Mouse (Mus musculus) G1E (cell line): ENCODE results near the gene Shisa7. TPM values are rescaled to one million over a fixed set of nuclear protein-coding genes. Genes with fewer than 3 reads are reported as not detected.
"Not testable (repeated sequence)": the region's sequence is repeated elsewhere in the genome, so short reads cannot be mapped to it uniquely, and the experiment has no call there.

ENCODE experiments used
- ATAC-seq: 2 replicates; pipeline ENCODE4 v1.8.0; 2016; ENCODE audit warnings: mild to moderate bottlenecking; ENCODE audit not compliant: insufficient number of reproducible peaks, poor library complexity, low FRiP score, severe bottlenecking; ENCODE audit errors: extremely low read depth
- DNase-seq: peaks from one replicate; pipeline ENCODE4 v3.0.0; 2012; ENCODE audit warnings: low spot score
- H3K27me3 ChIP-seq: 2 replicates; pipeline ENCODE4 v1.6.1; 2012; ENCODE audit warnings: mild to moderate bottlenecking, low read length, inconsistent platforms; ENCODE audit not compliant: insufficient read depth
- H3K36me3 ChIP-seq: replicated peaks from 2 replicates; pipeline ENCODE3; 2012; ENCODE audit warnings: mild to moderate bottlenecking, inconsistent platforms
- H3K4me1 ChIP-seq: 2 replicates; pipeline ENCODE4 v1.6.1; 2012; ENCODE audit warnings: low read depth, low read length, inconsistent platforms, mixed read lengths; ENCODE audit not compliant: insufficient read depth
- H3K4me3 ChIP-seq: 2 replicates; pipeline ENCODE4 v1.5.1; 2012; ENCODE audit warnings: low read depth, mild to moderate bottlenecking, inconsistent platforms, low read length, moderate library complexity, mixed read lengths
- H3K9me3 ChIP-seq: replicated peaks from 2 replicates; pipeline ENCODE4 v1.6.1; 2012; ENCODE audit warnings: inconsistent platforms
- CTCF ChIP-seq: IDR thresholded peaks from 2 replicates; pipeline ENCODE4 v1.5.1; 2012; ENCODE audit warnings: low read depth, low read length, inconsistent platforms, mixed read lengths
- GATA1 ChIP-seq: IDR thresholded peaks from 2 replicates; pipeline ENCODE4 v1.6.1; 2012; ENCODE audit warnings: borderline replicate concordance, low read length, inconsistent platforms, mixed read lengths
- GATA2 ChIP-seq: IDR thresholded peaks from 2 replicates; pipeline ENCODE4 v1.6.1; 2012; ENCODE audit warnings: low read depth, low read length, inconsistent platforms, borderline replicate concordance
- POLR2AphosphoS5 ChIP-seq: IDR thresholded peaks from 2 replicates; pipeline ENCODE4 v1.6.1; 2012; ENCODE audit warnings: low read depth, low read length, inconsistent platforms; ENCODE audit not compliant: insufficient replicate concordance
- TAL1 ChIP-seq: conservative IDR thresholded peaks from 2 replicates; pipeline ENCODE4 v1.6.1; 2012; ENCODE audit warnings: low read depth, low read length, inconsistent platforms, mixed read lengths
- polyA plus RNA-seq: library from polyadenylated mRNA; stranded (reverse); fragments of >175 nt; gene quantifications from 2 replicates; pipeline ENCODE4 v1.2.3, GENCODE M21; 2012
- total RNA-seq, 2 experiments: library from RNA; stranded (forward) in 1 of 2; stranded (reverse) in 1 of 2; fragments of 200-1000 nt in 1 of 2; fragments of >200 nt in 1 of 2; fragmentation: Nextera tagmentation in 1 of 2; gene quantifications; 2 replicates each; pipeline ENCODE4 v1.2.3; 2014 to 2017

Shisa7 gene
- total and polyA plus RNA-seq, 3 experiments: 0.22 TPM; not detected in 2

- ATAC-seq (no peak), DNase-seq (no peak)
- Histone ChIP-seq H3K4me3 (peak overlapping the region; percentile 82), H3K9me3 (no peaks in the 10 kb centered on the region), H3K27me3 (no peaks in the 10 kb centered on the region), H3K36me3 (peaks cover 47% of the 10 kb centered on the region), H3K4me1 (peaks cover 34% of the 10 kb centered on the region)
- TF ChIP-seq CTCF (no peak), POLR2AphosphoS5 (no peak), TAL1 (no peak), GATA1 (no peak), GATA2 (no peak)
Measured at GRCm38 (mm10) chr7:4813105-4813791, 31.2 kb downstream of the Shisa7 start.

GRCm38 (mm10) chr7:4812303-4813104 lies 32.0 kb downstream of the Shisa7 start, which contains the start of gene Ube2s:
Gene Ube2s (minus strand): TSS chr7:4812590.
- TF ChIP-seq CTCF: no peak
- no peak for TF ChIP-seq TAL1
- TF ChIP-seq POLR2AphosphoS5: no peak
- TF ChIP-seq GATA2: no peak
- no peak for TF ChIP-seq GATA1
- peak; percentile 90 for DNase-seq
- peaks cover 51% of the 10 kb centered on the region for H3K36me3 ChIP-seq

GRCm38 (mm10) chr7:4811842-4812302 lies 32.6 kb downstream of the Shisa7 start:
- peaks cover 43% of the 10 kb centered on the region for H3K4me1 ChIP-seq
- peak overlapping the region; percentile 82 for H3K4me3 ChIP-seq
- H3K27me3 ChIP-seq: no peaks in the 10 kb centered on the region
- DNase-seq (no peak), ATAC-seq (no peak)
- H3K9me3 ChIP-seq: no peaks in the 10 kb centered on the region
- no peak for TF ChIP-seq CTCF
- TF ChIP-seq GATA2: no peak
- no peak for TF ChIP-seq POLR2AphosphoS5
- TF ChIP-seq GATA1: no peak
- TF ChIP-seq TAL1: no peak
- peaks cover 57% of the 10 kb centered on the region for H3K36me3 ChIP-seq

More at GRCm38 (mm10) chr7:4812303-4813104, 32.0 kb downstream of the Shisa7 start, which contains the start of gene Ube2s:
- Histone ChIP-seq H3K4me1 (peaks cover 38% of the 10 kb centered on the region), H3K27me3 (no peaks in the 10 kb centered on the region), H3K4me3 (peak within 1 kb of the TSS; percentile 82), H3K9me3 (no peaks in the 10 kb centered on the region)
- ATAC-seq: peak; percentile 95

GRCm38 (mm10) chr7:4811131-4811530 lies 33.4 kb downstream of the Shisa7 start:
- H3K36me3 ChIP-seq: peaks cover 62% of the 10 kb centered on the region
- not testable (repeated sequence) for ATAC-seq

GRCm38 (mm10) chr7:4806716-4807115 lies 37.8 kb downstream of the Shisa7 start:
- peaks cover 84% of the 10 kb centered on the region for H3K36me3 ChIP-seq
- ATAC-seq (peak; percentile 57; the same call in 1 of the 2 replicates), DNase-seq (peak; percentile 40)
- H3K4me3 ChIP-seq: no peak overlapping the region
- no peaks in the 10 kb centered on the region for H3K27me3 ChIP-seq
- peaks cover 40% of the 10 kb centered on the region for H3K4me1 ChIP-seq
- H3K9me3 ChIP-seq: no peaks in the 10 kb centered on the region
- TF ChIP-seq CTCF (peak; percentile 48; the same call in 1 of the 2 replicates), GATA1 (no peak)

More at GRCm38 (mm10) chr7:4811131-4811530, 33.4 kb downstream of the Shisa7 start:
- not testable (repeated sequence) for H3K27me3 ChIP-seq, DNase-seq, H3K9me3 ChIP-seq
- Histone ChIP-seq H3K4me1 (peaks cover 48% of the 10 kb centered on the region), H3K4me3 (peak overlapping the region; percentile 82)

GRCm38 (mm10) chr7:4802247-4802646 lies 42.2 kb downstream of the Shisa7 start:
- no peak for TF ChIP-seq GATA1
- TF ChIP-seq POLR2AphosphoS5: no peak
- no peak for TF ChIP-seq CTCF
- TF ChIP-seq GATA2: no peak
- TF ChIP-seq TAL1: no peak
- no peak for DNase-seq

More at GRCm38 (mm10) chr7:4802247-4802646, 42.2 kb downstream of the Shisa7 start:
- H3K36me3 ChIP-seq: peaks cover 73% of the 10 kb centered on the region
- no peaks in the 10 kb centered on the region for H3K9me3 ChIP-seq
- peaks cover 7% of the 10 kb centered on the region for H3K4me1 ChIP-seq
- no peaks in the 10 kb centered on the region for H3K27me3 ChIP-seq
- no peak overlapping the region for H3K4me3 ChIP-seq
- no peak for ATAC-seq
